Mouse (Mus musculus): ENCODE measurements around the gene Ssh1.

The Ssh1 gene

GRCm38 (mm10) chr5:113993487-113994465, at the start of gene Ssh1:
Gene Ssh1 (minus strand): TSS chr5:113993894.
- peak; percentile 83 for DNase-seq (ENCODE audit: low spot score)

- DNase-seq (ENCODE audit: low spot score), result no peak
Observed at GRCm38 (mm10) chr5:114041327-114041930, 47.7 kb upstream of the Ssh1 start.

- DNase-seq (ENCODE audit: low spot score), result no peak
Observed at GRCm38 (mm10) chr5:114040911-114041310, 47.2 kb upstream of the Ssh1 start.

GRCm38 (mm10) chr5:114040508-114040907, 46.8 kb upstream of the Ssh1 start:
- no peak for DNase-seq (ENCODE audit: low spot score)

- no peak for DNase-seq (ENCODE audit: low spot score)
Observed at GRCm38 (mm10) chr5:114035111-114035510, 41.4 kb upstream of the Ssh1 start.

GRCm38 (mm10) chr5:114034393-114034792, 40.7 kb upstream of the Ssh1 start:
- DNase-seq (ENCODE audit: low spot score), result no peak

GRCm38 (mm10) chr5:114032161-114032763, 38.6 kb upstream of the Ssh1 start:
- DNase-seq (ENCODE audit: low spot score), result no peak

- no peak for DNase-seq (ENCODE audit: low spot score)
Observed at GRCm38 (mm10) chr5:114030652-114031051, 37.0 kb upstream of the Ssh1 start.

GRCm38 (mm10) chr5:114028111-114028510, 34.4 kb upstream of the Ssh1 start:
- DNase-seq (ENCODE audit: low spot score), result no peak

GRCm38 (mm10) chr5:114027217-114027944, 33.7 kb upstream of the Ssh1 start:
- DNase-seq (ENCODE audit: low spot score), result no peak

- no peak for DNase-seq (ENCODE audit: low spot score)
Observed at GRCm38 (mm10) chr5:114024885-114025284, 31.2 kb upstream of the Ssh1 start.

- no peak for DNase-seq (ENCODE audit: low spot score)
Observed at GRCm38 (mm10) chr5:114024390-114024789, 30.7 kb upstream of the Ssh1 start.

- DNase-seq (ENCODE audit: low spot score), result no peak
Observed at GRCm38 (mm10) chr5:114015121-114015520, 21.4 kb upstream of the Ssh1 start.

- no peak for DNase-seq (ENCODE audit: low spot score)
Observed at GRCm38 (mm10) chr5:114009049-114009448, 15.4 kb upstream of the Ssh1 start.

GRCm38 (mm10) chr5:114007753-114008453, 14.2 kb upstream of the Ssh1 start:
- no peak for DNase-seq (ENCODE audit: low spot score)

GRCm38 (mm10) chr5:114006974-114007373, 13.3 kb upstream of the Ssh1 start:
- DNase-seq (ENCODE audit: low spot score), result no peak

- no peak for DNase-seq (ENCODE audit: low spot score)
Observed at GRCm38 (mm10) chr5:114005100-114005499, 11.4 kb upstream of the Ssh1 start.

- no peak for DNase-seq (ENCODE audit: low spot score)
Observed at GRCm38 (mm10) chr5:114004573-114004972, 10.9 kb upstream of the Ssh1 start.

GRCm38 (mm10) chr5:114003542-114003941, 9.8 kb upstream of the Ssh1 start, which contains the start of gene Dao:
Gene Dao (plus strand): TSS chr5:114003703.
- no peak for DNase-seq (ENCODE audit: low spot score)

GRCm38 (mm10) chr5:113999382-113999781, 5.7 kb upstream of the Ssh1 start:
- DNase-seq (ENCODE audit: low spot score), result no peak

- no peak for DNase-seq (ENCODE audit: low spot score)
Observed at GRCm38 (mm10) chr5:113996458-113996857, 2.8 kb upstream of the Ssh1 start.
